Mouse (Mus musculus): ENCODE measurements around the gene Cc2d1a. TPM values are rescaled to one million over a fixed set of nuclear protein-coding genes. Genes with fewer than 3 reads are reported as not detected.

Cc2d1a gene
- polyA plus RNA-seq, 1 experiment: 18.5 TPM

GRCm38 (mm10) chr8:84104697-84105609 is 42.8 kb downstream of the Cc2d1a start, which contains the start of gene Dcaf15:
Gene Dcaf15, minus strand, starts transcription at chr8:84104768.
- DNase-seq (ENCODE audit: low spot score): peak; percentile 87

- no peak for DNase-seq (ENCODE audit: low spot score)
These were observed 43.5 kb downstream of the Cc2d1a start for GRCm38 (mm10) chr8:84104221-84104620.

GRCm38 (mm10) chr8:84103601-84104000 is 44.1 kb downstream of the Cc2d1a start:
- DNase-seq (ENCODE audit: low spot score): no peak

GRCm38 (mm10) chr8:84101476-84102270 is 46.1 kb downstream of the Cc2d1a start:
- DNase-seq (ENCODE audit: low spot score): no peak

GRCm38 (mm10) chr8:84098376-84098775 is 49.4 kb downstream of the Cc2d1a start:
- no peak for DNase-seq (ENCODE audit: low spot score)

- DNase-seq (ENCODE audit: low spot score): no peak
These were observed 51.7 kb downstream of the Cc2d1a start for GRCm38 (mm10) chr8:84096061-84096460.

GRCm38 (mm10) chr8:84090585-84090984 is 57.2 kb downstream of the Cc2d1a start:
- DNase-seq (ENCODE audit: low spot score): no peak

GRCm38 (mm10) chr8:84089277-84089676 is 58.5 kb downstream of the Cc2d1a start:
- no peak for DNase-seq (ENCODE audit: low spot score)

GRCm38 (mm10) chr8:84087821-84088220 is 59.9 kb downstream of the Cc2d1a start:
- no peak for DNase-seq (ENCODE audit: low spot score)

- no peak for DNase-seq (ENCODE audit: low spot score)
These were observed 60.6 kb downstream of the Cc2d1a start for GRCm38 (mm10) chr8:84087156-84087555.

GRCm38 (mm10) chr8:84084341-84085115 is 63.2 kb downstream of the Cc2d1a start:
- no peak for DNase-seq (ENCODE audit: low spot score)

GRCm38 (mm10) chr8:84083829-84084241 is 63.9 kb downstream of the Cc2d1a start:
- no peak for DNase-seq (ENCODE audit: low spot score)

Other genes with a start within 250 kb of the Cc2d1a start
- gene Adgrl1, start 247.8 kb downstream of the Cc2d1a start, polyA plus RNA-seq (2012; rRNA removed): 39.4 and 48.3 TPM in 2 replicates
- gene Gm10644, start 192.7 kb downstream of the Cc2d1a start, polyA plus RNA-seq (2012; rRNA removed): 0.69 and 0.96 TPM in 2 replicates
- 2.3 and 3.1 TPM in 2 replicates for gene Asf1b, start 192.4 kb downstream of the Cc2d1a start, polyA plus RNA-seq (2012; rRNA removed)
- 74.4 and 81.2 TPM in 2 replicates for gene Prkaca, start 174.9 kb downstream of the Cc2d1a start, polyA plus RNA-seq (2012; rRNA removed)
- 34.5 and 36.0 TPM in 2 replicates for gene Samd1, start 150.3 kb downstream of the Cc2d1a start, polyA plus RNA-seq (2012; rRNA removed)
- gene 1700067K01Rik, start 146.4 kb downstream of the Cc2d1a start, polyA plus RNA-seq (2012; rRNA removed): 0.18 and 0.19 TPM in 2 replicates
- gene 2210011C24Rik, start 135.8 kb downstream of the Cc2d1a start, polyA plus RNA-seq (2012; rRNA removed): 0.14 and 0.15 TPM in 2 replicates
- gene Palm3, start 126.5 kb downstream of the Cc2d1a start, polyA plus RNA-seq (2012; rRNA removed): 0.21 and 0.24 TPM in 2 replicates
- gene Il27ra, start 105.3 kb downstream of the Cc2d1a start, polyA plus RNA-seq (2012; rRNA removed): 2.0 and 2.1 TPM in 2 replicates
- gene Rln3, start 102.9 kb downstream of the Cc2d1a start, polyA plus RNA-seq (2012; rRNA removed): 0.21 and 0.30 TPM in 2 replicates
- 2.0 and 2.3 TPM in 2 replicates for gene Gm10643, start 82.8 kb downstream of the Cc2d1a start, polyA plus RNA-seq (2012; rRNA removed)
- 8.0 and 11.0 TPM in 2 replicates for gene Rfx1, start 81.1 kb downstream of the Cc2d1a start, polyA plus RNA-seq (2012; rRNA removed)
- gene Dcaf15, start 43.2 kb downstream of the Cc2d1a start, polyA plus RNA-seq (2012; rRNA removed): 20.4 and 26.6 TPM in 2 replicates
- gene Podnl1, start 21.9 kb downstream of the Cc2d1a start, polyA plus RNA-seq (2012; rRNA removed): 0.66 and 1.1 TPM in 2 replicates
- 0.62 and 0.74 TPM in 2 replicates for gene 4930432K21Rik, start 89 bp upstream of the Cc2d1a start, polyA plus RNA-seq (2012; rRNA removed)
- 0.13 TPM in 1 of 2 replicates, not detected in the other for gene Nanos3, start 37.3 kb upstream of the Cc2d1a start, polyA plus RNA-seq (2012; rRNA removed)
- 8.6 and 9.2 TPM in 2 replicates for gene Zswim4, start 89.1 kb upstream of the Cc2d1a start, polyA plus RNA-seq (2012; rRNA removed)
- 183 and 196 TPM in 2 replicates for gene D8Ertd738e, start 101.8 kb upstream of the Cc2d1a start, polyA plus RNA-seq (2012; rRNA removed)
- 41.1 and 47.3 TPM in 2 replicates for gene Mri1, start 109.4 kb upstream of the Cc2d1a start, polyA plus RNA-seq (2012; rRNA removed)
- 33.1 and 35.3 TPM in 2 replicates for gene Ccdc130, start 122.4 kb upstream of the Cc2d1a start, polyA plus RNA-seq (2012; rRNA removed)
- gene Cacna1a, start 240.5 kb upstream of the Cc2d1a start, polyA plus RNA-seq (2012; rRNA removed): 5.0 and 6.7 TPM in 2 replicates